Mouse (Mus musculus) bone marrow, adult 2 months (tissue): ENCODE results near the gene Srrm3.

Source experiments
- CTCF ChIP-seq: fragments of 200-500 bp; IDR thresholded peaks from 2 replicates; pipeline ENCODE4 v1.5.1; 2011; ENCODE audit warnings: low read length, control low read depth; ENCODE audit not compliant: control insufficient read depth, insufficient read depth
- POLR2A ChIP-seq: fragments of 200-500 bp; IDR thresholded peaks from 2 replicates; pipeline ENCODE4 v1.6.1; 2011; ENCODE audit warnings: low read depth, mild to moderate bottlenecking, control low read depth, low read length, borderline replicate concordance; ENCODE audit not compliant: control insufficient read depth

DNA sequence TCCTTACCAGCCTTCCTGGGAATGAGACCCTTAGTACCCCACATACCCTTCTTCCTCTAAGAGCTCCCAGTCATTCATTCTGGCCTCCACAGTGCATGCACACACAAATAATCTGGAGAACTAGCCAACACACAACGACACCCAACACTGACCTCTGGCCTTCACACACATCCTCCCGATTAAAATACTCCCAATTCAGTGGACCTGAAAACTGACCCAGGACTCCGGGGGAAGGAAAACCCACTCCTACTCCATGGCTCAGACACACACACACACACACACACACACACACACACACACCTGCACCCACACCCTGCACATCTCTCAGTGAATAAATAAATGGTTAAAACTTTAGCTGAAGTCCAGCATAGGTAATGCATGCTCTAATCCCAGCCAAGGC lies 113.2 kb downstream of the Srrm3 start:
- TF ChIP-seq POLR2A (no peak), CTCF (no peak)
